Mouse (Mus musculus) urinary bladder, adult 18-20 months (tissue): Measurements from ENCODE around the gene Slc36a3.
"Not testable (repeated sequence)": the region's sequence is repeated elsewhere in the genome, so short reads cannot be mapped to it uniquely, and the experiment has no call there.

ENCODE experiments used
- DNase-seq, 2 experiments: peaks; one replicate each; pipeline ENCODE4 v3.0.0; 2022; ENCODE audit warnings: low spot score in 2 of 2, mixed read lengths in 2 of 2

Gene Slc36a3

DNA sequence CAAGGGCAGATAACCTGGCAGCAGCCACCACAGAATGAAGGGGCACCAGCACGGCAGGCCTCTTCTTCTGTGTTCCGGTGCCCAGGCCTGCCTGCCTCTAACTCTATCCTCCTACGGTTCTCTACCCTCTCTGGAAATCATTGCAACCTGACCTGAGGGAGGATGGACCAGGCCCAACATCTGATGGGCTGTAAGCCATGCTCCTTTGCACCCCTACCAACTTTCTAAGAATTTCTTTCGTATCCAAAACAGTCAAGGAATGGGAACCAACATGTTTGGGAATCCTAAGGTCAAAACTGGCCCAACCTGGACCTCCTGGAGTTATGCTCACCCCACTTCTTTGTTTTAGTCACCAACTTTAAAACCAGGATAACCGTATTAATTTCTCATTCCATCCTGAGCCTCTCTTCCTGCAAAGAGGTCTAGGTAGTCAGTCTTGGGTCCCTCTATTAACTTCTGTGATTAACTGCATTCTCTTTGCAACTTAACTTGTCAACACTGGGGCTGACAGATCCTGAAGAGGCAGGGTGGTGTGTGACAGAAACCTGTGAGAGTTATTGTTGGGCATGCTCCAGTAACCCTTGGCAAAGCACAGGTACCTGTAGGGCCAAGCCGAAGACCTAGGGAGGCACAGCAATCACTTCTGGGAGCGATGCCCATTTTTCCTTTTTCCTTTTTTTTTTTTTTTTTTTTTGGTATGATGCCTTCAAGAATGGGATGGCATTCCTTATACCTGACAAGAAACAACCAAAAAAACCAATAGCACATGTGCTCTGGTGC, 41.8 kb downstream of the Slc36a3 start:
- DNase-seq, result no peak

DNA sequence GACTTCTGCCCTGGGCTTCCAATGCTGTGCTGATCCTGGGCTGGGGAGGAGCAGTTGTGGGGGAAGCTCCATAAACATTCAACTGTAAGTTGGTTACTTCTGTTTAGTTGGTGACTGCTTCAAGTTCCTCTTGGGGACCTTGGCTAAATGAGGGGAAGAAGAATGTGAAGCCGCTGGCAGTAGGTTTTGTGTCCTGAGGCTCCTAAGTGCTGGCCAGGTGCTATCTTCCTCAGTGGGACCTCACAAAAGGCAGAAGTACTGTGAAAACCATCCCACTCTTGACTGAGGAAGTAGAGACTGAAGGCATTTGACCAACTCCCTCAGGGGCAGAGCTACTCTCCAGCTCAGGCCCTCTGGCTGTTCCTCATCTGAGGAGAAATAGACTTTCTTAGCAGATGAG, 44.9 kb downstream of the Slc36a3 start:
- no peak for DNase-seq

DNA sequence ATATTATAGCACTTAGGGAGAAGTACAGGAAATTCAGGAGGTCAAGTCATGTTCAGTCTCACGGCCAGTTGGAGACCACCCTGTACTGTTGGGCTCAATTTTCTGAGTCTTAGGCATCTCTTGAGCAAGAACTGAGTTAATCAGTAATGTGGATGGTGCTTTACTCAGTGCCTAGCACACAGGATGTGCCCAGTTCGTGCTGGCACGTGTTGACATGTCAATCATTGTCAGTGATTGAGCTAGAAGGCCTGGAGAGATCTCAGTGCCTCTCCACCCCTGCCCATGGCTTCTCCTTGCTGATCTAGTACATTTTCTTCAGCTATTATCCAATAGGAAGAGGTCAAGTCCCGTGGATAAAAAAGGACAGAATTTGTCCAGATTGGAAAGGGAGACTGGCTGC, 46.1 kb downstream of the Slc36a3 start:
- DNase-seq, result no peak

DNA sequence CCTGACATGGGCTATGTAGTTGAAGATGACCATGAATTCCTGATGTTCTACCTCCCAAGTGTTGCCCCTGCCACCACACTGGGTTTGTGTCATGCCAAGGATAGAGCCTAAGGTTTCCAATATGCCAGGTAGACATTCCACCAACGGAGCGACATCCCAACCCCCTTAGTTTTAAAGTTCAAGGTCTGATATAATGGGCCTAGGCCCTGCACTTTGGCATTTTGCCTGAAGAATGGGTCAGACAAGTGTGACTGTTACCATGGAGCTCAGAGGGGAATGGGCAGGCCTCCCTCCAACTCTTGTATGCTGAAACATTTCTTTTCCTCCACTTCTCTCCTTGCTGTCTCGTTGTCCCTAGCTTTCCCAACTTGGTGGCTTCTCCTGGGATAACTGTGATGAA, 48.3 kb downstream of the Slc36a3 start:
- DNase-seq, result no peak

DNA sequence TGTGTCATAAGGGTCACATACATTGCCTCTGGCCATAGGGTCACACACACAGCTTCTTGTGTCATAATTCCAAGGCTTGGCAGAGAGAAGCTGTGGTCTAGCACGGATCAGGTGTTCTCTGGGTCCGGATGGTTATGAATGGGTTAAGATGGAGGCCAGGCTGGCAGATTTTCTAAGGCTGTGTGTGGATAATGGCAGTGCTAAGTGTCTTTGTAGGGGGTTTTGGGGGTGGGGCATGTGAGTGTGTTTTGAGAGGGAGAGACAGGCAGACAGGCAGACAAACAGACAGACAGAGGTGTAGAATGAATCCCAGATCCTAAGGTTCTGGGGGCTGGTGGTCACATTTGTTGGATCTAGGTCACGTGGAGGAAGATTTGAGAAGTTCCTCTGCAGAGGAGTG, 49.5 kb downstream of the Slc36a3 start:
- no peak for DNase-seq

DNA sequence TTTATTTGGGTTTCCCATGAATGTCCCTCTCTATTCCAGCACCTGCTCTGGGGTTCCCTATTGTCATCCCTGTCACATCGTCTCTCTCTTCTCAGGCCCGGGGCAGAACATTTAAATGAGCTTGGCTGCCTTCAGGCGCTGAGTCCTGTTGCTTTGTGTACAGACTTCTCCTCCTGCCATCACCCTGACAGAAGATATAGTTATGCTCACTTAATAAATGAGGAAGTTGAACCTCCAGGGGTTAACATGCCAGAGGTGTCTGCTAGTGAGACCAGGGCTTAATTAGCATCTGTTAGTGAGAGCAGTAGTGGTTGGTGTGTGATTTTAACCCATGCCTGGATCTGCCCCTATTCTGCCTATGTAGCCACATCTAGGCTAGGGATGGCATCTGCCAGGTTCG, 51.6 kb downstream of the Slc36a3 start:
- DNase-seq, result no peak

DNA sequence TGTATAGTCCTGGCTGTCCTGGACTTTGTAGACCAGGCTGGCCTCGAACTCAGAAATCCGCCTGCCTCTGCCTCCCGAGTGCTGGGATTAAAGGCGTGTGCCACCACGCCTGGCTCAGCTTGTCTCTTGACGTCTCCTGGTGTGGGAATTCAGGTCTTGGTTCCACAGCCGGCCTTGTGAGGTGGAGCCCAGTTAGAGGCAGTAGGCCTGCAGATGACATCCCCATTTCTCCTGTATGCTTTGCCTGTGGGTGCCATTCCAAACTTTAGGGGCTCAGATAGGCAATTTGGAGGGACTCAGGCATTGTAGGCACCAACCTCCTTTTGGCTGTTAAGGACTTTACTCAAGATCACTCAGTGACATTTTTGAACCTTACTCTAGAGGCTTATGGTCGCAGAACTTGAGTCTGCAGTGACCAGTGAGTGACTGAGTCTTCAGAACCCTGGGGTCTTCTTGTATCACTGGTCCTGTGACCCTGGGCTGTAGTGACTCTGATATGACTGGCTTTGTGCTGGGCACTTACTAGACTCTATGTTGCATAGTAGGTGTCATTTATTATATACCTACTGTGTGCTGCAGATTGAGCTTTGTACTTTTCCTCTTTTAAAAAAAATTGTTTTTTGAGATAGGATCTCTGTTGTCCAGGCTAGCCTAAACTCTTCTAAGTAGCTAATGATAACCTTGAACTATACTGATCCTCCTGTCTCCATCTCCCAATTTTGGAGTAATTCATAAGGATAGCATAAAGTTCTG, 52.3 kb downstream of the Slc36a3 start:
- DNase-seq, result no peak

DNA sequence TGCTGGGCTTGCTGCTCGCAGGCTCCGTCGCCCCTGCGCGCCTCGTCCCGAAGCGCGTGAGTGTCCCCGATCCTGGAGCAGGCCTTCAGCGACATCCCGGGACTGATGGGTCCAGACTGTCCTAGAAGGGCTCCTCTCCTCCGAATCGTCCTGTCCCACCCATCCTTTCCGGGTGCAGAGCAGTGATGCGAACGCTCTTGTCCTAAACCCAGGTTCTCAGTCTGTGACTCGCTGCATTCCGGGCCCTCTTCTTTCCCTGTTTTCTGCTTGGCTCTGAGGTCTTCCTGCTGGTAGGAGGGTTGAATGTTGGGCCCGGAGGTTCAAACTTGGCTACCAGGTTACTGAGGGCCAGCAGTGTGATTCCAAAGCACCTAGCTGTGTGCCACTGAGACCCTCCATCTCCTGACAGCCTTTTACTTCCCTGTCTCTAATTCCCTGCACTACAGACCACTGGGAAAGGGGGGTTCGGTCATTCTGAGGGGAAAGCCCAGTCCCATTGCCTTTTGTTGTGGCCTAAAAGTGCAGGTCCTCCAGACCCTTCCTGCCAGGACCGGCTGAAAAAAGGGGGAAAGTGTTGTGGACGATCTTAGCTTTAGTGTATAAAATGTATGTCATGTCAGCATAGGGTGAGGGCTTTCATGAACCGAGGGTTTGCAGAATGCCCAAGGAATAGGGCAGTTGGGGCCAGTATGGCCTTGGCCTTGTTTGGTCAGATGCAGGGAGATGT, 53.2 kb downstream of the Slc36a3 start:
- DNase-seq, result no peak

DNA sequence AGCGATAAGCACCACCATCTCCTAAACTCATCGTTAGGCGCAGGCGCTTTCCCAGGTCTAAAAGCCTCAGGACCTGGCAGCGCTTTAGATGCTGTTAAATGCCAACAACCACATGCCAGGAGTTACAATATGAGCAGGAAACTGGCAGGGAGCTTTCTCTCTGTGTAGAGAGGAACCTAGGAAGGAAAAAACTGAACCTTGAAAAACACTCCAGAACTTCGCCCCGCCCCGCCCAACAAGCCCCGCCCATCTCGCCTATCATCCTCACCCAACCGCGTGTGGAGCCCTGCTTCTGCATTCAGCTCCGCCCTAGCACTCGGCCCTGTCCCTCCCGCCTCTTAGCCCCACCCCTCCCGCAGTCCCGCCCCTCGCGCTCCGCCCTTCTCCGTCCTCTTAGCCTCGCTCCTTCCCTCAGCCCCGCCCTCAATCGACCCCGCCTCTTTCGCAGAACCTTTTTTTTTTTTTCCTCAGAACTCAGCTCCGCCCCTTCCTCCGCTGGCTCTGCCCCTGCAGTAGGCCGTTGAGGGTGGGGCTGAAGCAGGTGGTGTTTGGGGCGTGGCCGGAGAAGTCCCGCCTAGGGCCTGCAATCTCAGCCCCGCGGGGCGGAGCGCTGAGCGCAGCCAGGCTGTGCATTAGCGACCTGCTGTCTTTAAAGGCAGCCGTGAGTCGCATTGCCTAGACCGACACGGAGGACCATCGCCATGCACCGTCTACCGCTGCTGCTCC, 53.9 kb downstream of the Slc36a3 start, which contains the start of gene Gm2a:
Gm2a (plus strand) TSS at position 653 of the 726 bp plus-strand sequence.
- DNase-seq, result peak; percentile 91 to 95

DNA sequence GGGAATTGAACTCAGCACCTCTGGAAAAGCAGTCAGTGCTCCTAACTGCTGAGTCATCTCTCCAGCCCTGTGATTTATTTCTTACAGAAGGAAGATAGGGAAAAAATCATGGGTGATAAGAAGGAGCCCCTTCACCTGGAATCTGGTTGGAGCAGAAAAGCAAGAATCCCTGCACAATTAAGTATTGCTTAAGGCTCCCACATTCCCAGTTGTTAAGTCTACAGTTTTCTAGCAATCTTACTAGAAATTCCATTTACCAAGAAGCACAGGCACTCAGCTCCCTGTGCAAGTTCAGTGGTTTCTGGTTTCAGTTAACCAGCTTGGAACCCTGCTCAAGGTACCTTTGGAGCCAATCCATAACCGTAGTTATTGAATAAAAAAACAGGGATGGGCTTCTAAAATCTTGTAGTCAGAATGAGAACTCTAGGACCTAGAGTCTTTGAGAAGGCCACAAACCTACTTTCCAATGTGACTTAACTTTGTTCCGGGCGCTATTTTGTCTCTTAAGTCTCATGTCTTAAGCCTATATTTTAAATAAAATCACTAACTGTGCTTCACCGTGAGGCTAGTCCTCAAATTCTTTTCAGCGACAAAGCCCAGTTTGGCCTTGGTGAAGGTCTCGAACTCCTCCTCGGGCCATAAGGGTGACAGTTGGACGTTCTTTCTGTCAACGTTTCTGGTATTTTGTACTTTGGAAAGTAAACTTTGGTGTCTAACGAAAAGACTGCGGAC, 54.6 kb downstream of the Slc36a3 start:
- DNase-seq, result no peak

DNA sequence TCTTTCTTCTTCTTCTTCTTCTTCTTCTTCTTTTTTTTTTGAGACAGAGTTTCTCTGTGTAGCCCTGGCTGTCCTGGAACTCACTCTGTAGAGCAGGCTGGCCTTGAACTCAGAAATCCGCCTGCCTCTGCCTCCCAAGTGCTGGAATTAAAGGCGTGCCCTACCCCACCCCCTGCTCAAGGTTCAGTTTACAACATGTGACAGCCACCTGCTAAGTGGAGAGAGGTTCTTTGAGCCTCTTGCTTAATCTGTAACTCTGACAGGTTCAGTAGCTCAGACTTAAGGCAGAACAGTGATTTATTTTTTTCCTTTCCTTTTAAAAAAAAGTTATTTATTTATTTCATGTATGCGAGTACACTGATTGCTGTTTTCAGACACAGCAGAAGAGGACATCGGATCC, 55.2 kb downstream of the Slc36a3 start:
- not testable (repeated sequence) for DNase-seq

DNA sequence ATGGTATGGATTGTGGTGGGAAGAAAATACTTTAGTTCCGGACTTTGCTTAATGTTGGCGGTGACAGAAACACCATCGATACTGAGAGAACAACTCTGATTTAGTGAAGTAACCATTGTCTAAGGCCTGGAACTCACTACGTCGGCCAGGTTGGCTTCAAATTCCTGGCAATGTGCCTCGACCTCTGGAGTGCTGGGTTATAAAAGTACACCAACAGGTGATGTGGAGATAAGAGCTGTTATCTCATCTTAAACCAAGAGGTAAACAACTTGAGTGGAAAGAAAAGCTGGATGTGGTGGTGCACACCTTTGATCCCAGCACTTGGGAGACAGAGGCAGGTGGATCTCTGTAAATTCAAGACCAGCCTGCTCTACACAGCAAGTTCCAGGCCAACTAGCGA, 58.4 kb downstream of the Slc36a3 start:
- no peak for DNase-seq

DNA sequence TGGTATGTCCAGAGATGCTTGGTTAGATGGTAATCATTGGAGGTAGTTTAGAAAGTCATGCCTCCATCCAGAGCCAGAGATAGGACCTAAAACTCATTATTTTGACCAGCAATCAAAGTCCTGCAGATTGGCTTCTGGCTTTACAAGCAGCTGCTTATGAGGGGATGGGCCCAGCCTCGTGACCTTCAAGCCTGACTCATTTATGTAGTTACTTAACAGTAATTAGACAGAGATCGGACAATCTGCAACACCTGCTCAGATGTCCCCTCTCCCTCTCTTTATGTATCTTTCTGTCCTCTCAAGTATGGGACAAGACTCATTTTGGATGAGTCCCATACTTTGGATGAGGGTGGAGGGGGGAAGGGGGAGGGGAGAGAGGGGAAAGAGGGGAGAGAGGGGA, 61.6 kb downstream of the Slc36a3 start:
- no peak for DNase-seq

DNA sequence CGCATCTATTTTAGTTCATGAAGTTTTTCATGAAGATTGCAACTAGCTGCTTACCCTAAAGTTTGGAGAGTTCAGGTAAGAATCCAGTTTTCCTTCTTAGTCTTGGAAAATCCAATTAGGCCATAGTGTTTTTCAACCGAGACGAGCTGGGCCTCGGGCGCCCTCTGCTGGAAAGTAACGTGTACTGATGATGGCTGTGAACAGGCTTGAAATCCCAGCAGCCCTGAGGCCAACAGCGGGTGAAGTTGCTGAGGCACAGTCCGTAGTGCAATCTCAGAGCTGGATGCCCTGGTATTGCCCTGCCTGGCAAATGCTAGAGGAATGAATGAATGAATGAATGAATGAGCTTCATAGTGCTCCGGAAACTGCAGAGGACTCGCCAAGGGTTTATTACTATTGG, 64.5 kb downstream of the Slc36a3 start:
- DNase-seq, result peak; percentile 36 to 53

DNA sequence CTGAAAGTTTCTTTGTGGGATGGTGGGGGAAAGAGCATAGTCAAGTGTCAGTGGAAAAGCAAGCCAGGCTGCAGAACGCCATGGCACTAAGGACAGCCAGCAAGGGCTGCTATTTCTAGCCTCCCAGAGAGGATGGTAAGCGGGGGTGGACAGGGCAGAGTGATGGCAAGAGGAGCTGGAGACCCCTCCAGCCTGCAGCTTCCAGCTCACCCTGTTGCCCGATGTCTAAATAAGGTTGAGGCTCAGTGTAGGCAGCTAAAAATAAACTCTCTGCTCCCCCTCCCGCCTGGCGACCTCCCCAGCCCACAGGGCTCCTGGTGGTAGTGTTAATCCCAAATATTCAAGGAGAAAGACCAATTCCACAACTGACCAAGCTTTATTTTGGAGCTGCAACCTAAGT, 66.1 kb downstream of the Slc36a3 start:
- no peak for DNase-seq

DNA sequence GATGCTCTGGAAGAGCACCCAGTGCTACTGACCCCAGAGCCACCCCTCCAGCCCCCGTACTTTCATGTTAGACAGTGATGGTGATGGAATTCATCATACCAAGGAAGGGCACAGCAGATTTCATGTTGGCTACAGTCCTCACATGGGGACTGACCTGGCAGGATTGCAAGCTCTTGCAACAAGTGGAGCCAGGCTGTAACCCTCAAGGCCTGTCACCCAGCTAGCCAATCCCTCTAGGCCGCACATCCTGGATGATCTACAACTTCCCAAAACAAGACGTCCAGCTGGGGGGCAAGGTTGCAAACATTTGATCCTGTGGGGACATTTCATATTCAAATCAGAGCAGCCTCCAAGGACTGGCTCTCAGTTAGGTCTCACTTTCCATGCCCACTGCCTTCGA, 66.9 kb downstream of the Slc36a3 start:
- no peak for DNase-seq

DNA sequence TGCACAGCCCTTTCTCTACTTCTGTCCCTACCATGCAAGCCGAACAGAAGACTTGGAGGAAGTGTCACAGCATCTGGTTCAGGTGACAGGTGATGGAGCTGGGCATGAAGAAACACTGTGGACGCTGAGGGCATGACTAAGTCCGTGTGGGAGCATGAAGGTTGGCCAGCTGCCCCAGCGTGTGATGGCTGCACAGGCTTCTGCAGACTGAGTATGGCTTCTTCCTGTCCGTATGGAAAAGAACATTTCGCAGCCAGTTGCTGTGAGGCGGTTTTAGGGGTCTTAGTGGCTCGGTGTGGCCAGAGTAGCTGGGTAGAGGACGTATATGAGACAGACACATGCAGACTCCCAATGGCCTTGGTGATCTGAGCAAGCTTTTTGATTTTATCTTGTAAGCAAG, 70.3 kb downstream of the Slc36a3 start:
- no peak for DNase-seq

DNA sequence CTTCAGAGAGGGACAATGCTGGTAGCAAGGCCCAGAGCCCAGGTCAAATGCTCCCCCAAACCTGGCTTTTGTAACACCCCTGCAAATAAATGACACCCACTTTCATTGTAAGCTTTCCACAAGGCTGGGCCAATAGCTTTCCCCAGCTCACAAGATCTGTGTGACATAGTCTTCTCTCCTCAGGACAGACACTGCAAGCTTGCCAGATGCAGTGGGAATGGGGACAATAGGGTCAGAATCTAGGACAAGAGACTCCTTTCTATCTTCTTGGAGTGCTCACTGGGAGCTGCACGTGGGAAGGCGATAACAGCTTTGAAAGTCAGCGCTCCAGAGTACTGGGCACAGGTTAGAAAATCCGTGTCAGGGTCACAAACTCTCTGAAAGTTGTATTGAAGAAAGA, 72.3 kb downstream of the Slc36a3 start:
- DNase-seq, result no peak

DNA sequence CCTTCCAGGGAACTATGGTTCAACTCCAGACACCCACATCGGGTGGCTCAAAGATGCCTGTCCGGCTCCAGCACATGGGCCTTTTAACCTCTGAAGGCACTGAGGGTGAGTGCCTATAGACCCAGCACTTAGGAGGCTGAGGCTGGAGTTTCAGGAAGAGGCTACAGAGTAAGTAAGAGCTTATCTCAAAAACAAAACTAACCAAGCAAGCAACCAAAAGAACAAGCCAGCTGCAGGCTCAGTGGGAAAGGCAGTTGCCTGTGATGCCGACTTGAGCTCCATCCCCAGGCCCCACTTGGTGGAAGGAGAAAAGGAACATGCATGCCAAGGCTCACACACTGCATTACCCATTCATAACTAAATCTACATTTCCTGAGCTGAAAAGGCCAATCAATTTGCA, 73.0 kb downstream of the Slc36a3 start:
- DNase-seq, result no peak

DNA sequence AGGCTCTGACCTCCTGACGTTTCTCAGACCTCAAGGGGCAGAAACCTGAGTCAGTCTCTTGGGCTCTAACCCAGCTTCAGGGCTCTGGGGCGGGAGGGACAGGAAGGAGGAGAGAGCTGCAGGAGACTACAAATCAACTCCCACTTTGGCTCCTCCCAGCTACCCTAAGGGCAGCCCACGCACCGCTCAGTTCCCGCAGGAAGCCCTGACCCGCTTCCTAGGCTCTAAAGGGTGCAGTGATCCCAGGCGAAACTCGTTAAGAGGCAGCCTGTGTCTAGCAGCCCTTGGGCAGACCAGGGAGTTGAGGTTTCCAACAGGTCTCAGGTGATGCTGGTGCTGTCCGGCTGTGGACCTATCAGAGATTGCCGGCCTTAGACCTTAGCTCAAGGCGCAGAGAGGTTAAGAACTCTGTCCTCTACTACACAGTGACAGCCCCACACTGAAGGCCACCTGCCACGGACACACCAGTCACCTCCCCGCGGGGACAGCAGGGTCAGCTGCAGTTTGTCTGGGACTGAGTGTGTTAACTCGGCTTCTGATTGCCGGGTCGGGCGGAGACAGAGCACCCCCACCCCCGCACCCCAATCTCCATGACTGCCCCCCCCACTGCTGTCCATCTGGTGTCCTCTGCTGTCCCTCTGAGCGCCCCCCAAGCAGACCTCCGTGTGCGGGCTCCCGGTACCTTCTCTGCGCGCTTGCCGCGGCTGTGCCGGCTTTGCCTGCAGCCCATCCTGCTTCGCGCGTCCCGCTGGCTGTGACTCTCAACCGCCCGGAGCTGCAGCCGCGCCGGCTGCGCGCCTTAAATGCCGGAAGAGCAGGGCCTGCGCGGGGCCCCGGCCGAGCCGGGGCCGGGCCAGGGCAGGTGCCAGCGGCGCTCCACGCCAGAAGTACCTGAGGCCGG, 73.9 kb downstream of the Slc36a3 start, which contains the start of gene Ccdc69:
Ccdc69 (minus strand) TSS at position 801 of the 901 bp plus-strand sequence.
- peak; percentile 58 to 64 for DNase-seq
